Mouse (Mus musculus) 3134 (cell line): ENCODE measurements at regions not wholly inside any gene's neighbourhood (a gene's known extent, or its start where the extent isn't known, plus 50 kb on each side); places are given as distances from the start of the nearest gene placed in this dataset.

Experiments
- DNase-seq: peaks from one replicate; pipeline ENCODE4 v3.0.0-alpha.2; 2011; ENCODE audit warnings: low spot score; ENCODE audit not compliant: insufficient read length; ENCODE audit errors: extremely low read depth

GRCm38 (mm10) chr10:91967570-91968310 lies 754.5 kb downstream of the Nedd1 start:
- DNase-seq = no peak

- DNase-seq = no peak
Measured at GRCm38 (mm10) chr10:91959734-91960492, 762.3 kb downstream of the Nedd1 start.

DNA sequence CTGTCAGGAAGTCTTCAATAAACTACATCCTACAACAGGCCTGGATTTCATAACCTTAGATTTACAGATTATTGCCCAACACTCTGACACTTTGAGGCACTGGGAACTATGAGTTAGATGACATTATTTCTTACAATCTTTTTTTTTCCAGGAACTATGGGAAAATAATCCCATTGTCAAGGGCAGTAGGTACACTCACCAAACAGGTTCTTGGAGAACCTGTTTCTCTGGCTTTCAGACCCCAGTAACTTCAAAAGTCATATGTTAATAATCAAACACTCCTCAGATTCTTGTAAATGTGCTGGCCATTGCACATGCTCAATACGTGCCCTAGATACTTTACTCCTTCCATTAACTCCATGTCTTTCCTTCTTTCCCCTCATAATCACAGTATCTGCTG lies 769.1 kb downstream of the Nedd1 start:
- no peak for DNase-seq

DNA sequence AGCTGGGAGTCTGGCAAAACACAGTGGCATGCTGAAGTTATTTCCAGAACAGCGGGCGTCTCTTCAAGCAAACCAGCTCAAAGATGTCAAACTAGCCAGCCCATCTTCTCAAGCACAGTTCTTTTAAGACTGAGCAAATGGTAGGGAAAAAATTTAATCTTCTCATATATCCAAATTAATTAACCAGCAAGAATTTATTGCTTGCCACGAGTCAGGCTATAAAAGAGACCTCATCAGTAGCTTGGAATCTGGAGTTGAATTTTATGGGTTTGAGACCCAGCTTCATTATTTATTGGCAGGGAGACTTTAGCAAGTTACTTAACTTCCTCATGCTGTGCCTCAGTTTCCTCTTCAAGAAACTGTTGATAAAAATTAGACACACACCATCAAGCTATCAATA lies 742.5 kb upstream of the Tmpo start:
- DNase-seq = no peak

DNA sequence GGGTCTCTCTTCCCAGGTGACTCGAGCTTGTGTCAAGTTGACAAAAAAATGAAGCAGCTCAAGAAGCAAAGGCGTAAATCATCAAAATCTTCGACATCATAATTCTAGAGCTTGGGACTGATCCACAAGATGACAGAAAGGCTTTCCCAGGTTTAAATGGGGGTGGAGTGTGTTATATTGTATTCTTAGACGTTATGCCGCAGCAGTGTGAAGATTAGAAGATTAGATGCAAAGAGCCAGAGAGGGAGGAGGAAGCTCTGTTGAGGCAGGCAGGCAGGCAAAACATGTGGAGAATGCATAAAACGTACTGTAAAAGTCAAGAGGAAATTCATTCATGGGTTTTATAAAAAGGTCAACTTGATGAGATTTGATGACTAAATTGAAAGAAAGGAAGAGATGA lies 708.7 kb upstream of the Tmpo start:
- no peak for DNase-seq

- DNase-seq = no peak
Measured at GRCm38 (mm10) chr10:91888537-91888936, 707.4 kb upstream of the Tmpo start.

DNA sequence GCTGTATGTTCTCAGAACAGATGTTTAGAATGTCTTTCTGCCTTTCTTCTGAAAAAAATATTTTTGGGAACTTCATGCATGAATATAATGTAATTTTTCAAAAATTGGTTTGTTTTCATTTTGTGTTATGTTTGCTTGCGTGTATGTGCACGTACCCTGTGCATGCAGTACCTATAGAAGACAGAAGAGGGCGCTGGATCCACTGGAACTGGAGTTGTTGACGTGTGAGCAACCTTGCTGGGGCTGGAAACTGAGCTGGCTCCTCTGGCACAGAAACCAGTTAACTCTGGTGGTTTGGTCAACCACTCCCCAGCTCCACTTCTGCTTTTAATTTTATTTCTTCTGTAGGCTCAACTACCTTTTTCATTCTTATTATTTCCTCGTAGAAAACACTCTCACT lies 702.0 kb upstream of the Tmpo start:
- DNase-seq = no peak

GRCm38 (mm10) chr10:91882481-91882880 lies 701.4 kb upstream of the Tmpo start:
- no peak for DNase-seq

- no peak for DNase-seq
Measured at GRCm38 (mm10) chr10:91881521-91882228, 700.6 kb upstream of the Tmpo start.

DNA sequence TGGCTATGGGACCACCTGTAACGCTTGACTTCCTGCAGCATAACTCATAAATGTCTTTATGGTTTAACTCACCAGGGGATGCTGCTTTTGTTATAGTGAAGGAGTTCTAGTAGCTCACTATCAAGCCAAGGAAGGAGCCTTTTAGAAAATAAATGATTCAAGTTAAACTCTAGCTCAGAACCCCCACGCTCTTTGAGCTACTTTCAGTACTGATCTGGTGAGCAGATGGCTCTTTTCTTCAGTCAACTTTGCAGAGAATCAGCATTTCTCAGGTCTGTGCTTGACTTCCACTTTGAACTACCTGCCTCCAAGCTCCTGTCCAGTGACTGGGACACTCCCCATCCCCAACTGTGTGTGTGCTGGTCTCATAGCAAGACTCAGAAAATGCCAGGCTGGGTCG lies 694.3 kb upstream of the Tmpo start:
- no peak for DNase-seq

GRCm38 (mm10) chr10:91871244-91871643 lies 690.1 kb upstream of the Tmpo start:
- DNase-seq = no peak

- DNase-seq = no peak
Measured at GRCm38 (mm10) chr10:91858711-91859595, 677.8 kb upstream of the Tmpo start.

GRCm38 (mm10) chr10:91827074-91827473 lies 646.0 kb upstream of the Tmpo start:
- no peak for DNase-seq

GRCm38 (mm10) chr10:91823499-91823898 lies 642.4 kb upstream of the Tmpo start:
- no peak for DNase-seq

- DNase-seq = no peak
Measured at GRCm38 (mm10) chr10:91804870-91805269, 623.8 kb upstream of the Tmpo start.
